Mouse (Mus musculus) gastrocnemius, adult 18-20 months (tissue): Measurements from ENCODE around the gene Bach2. TPM values are rescaled to one million over a fixed set of nuclear protein-coding genes. Genes with fewer than 3 reads are reported as not detected.

Source experiments
- DNase-seq: peaks from one replicate; pipeline ENCODE4 v3.0.0; 2021; ENCODE audit warnings: low spot score
- total RNA-seq, 2 experiments: library from RNA; stranded (reverse); gene quantifications; 2 replicates each; pipeline ENCODE4 v1.2.3; 2021

Bach2 gene
- total RNA-seq, 2 experiments from 2014 or later, result 2.6 to 3.4 TPM

DNA sequence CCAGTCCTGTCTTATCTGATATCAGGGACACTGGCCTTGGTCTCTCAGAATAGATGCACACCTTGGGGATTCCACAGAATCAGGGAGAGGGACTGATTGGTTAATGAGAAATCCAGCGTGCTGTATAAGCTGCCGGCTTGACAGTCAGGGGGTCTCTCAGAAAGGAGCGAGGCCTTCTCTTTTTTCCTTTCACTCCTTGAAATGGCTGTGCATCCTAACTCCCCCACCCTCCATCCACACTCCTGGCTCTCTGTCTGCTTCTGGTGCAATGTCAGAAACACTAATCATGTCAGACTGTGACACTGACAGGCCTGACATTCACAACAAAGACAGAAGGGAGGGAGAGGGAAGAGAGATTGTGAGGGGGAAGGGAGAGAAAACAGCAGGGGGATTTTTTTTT is 88.3 kb downstream of the Bach2 start:
- no peak for DNase-seq

GRCm38 (mm10) chr4:32327626-32328025 is 89.0 kb downstream of the Bach2 start:
- no peak for DNase-seq

GRCm38 (mm10) chr4:32328561-32328960 is 90.0 kb downstream of the Bach2 start:
- no peak for DNase-seq

GRCm38 (mm10) chr4:32330584-32331314 is 92.1 kb downstream of the Bach2 start:
- no peak for DNase-seq

DNA sequence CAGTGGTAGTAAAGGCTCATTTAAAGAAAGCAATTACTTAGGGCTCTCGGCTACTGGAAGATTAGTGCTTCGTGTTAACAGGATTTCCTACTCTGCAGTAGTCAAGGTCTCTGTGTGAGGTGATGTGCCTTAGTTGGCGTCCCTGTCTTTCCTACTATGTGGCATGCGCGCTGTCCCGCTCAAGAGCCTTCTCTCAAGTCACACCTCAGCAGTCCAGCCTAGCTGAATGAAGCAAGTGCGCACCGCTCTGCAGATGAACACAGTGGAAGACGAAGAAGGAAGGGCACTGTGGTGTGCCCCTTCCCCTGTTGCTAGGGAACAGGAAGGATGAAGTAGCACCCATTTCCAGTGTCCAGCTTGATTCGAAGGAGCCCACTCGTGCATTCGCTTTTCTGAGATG is 93.4 kb downstream of the Bach2 start:
- no peak for DNase-seq

- no peak for DNase-seq
Observed at GRCm38 (mm10) chr4:32334131-32334530, 95.5 kb downstream of the Bach2 start.

GRCm38 (mm10) chr4:32334765-32335164 is 96.2 kb downstream of the Bach2 start:
- no peak for DNase-seq

- DNase-seq, result no peak
Observed at GRCm38 (mm10) chr4:32335659-32336058, 97.1 kb downstream of the Bach2 start.

DNA sequence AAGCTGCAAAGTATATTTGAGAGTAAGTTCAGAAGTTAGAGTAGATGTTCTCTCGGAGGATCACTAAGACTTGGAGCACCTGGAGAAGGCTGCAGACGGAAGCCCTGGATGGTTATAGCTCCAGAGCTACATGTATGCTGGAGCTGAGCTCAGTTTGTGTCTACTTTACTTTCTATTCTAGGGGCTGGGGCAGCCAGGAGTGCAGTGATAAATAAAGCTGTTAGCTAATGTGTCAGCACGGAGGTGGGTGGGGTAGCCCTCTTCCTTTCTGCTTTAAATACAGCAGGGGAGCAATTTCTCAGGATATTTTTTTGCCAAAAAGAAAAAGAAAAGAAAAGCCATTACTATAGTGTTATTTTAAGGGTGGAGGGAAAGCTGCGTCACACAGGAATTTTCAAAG is 98.0 kb downstream of the Bach2 start:
- DNase-seq, result no peak

GRCm38 (mm10) chr4:32337638-32338037 is 99.0 kb downstream of the Bach2 start:
- DNase-seq, result no peak

GRCm38 (mm10) chr4:32338451-32338850 is 99.8 kb downstream of the Bach2 start:
- no peak for DNase-seq

- DNase-seq, result no peak
Observed at GRCm38 (mm10) chr4:32340844-32341243, 102.2 kb downstream of the Bach2 start.

GRCm38 (mm10) chr4:32342269-32342668 is 103.7 kb downstream of the Bach2 start:
- no peak for DNase-seq

DNA sequence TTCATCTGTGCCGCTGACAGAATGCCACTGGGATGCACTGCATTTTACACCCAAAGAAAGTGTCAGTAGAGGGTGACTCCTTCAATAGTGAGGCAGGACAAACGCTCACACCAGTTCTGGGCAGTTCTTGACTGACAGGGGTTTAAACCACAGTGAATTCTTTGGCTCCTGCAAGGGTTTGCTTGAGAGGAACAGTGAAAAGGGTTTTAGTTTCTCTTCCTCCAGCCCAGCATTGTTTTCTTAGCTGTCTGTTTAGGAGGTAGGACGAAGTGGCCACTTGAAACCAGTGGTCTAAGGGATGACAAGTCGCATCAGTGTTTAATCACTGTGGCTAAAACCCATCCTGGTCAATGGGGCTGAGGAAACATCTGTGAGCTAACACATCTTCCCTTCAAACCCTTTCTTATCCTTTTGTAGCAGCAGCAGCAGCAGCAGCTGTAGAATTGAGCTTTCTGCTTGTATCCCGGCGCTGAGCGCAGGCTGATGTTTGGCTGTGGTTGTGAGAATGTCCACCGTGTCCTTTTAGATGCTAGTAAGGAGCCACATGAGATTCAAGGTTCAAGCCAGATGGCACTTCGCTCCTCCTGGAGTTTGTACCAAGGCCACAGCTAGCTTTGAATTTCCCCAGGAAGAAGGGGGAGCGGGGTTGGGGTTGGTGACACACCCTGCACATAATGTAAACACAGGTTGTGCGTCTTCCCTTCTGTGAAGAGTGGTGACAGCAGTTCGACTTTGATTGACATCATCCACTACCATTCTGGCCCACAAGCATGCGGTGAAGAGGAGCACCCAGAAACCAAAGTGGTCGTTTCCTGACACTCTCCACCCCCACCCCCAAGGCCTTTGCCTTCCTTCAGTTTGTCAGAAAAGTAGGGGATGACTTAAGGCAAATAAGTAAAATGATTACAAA is 104.9 kb downstream of the Bach2 start:
- no peak for DNase-seq

- no peak for DNase-seq
Observed at GRCm38 (mm10) chr4:32344276-32344675, 105.7 kb downstream of the Bach2 start.

GRCm38 (mm10) chr4:32347202-32347601 is 108.6 kb downstream of the Bach2 start:
- no peak for DNase-seq

DNA sequence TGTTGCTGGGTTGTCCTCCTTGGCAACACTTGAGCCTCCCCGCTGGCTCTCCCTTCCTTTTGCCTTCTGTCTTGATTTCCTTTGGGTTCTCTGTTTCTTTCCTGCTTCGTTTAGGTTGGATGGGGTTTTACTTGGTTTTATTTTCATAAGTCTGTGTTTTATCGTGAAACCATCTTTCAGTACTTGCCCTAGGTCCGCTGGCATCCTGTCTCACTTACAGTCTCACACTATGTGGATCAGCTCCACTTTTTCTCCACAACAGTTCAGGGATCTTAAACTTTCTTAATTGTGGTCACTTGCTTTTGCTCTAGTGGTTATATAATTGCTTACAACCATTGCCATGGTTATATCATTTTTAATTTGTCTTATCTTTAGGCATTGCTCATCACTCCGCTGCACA is 109.1 kb downstream of the Bach2 start:
- no peak for DNase-seq

- DNase-seq, result no peak
Observed at GRCm38 (mm10) chr4:32349361-32349760, 110.8 kb downstream of the Bach2 start.

GRCm38 (mm10) chr4:32351236-32351635 is 112.6 kb downstream of the Bach2 start:
- no peak for DNase-seq

GRCm38 (mm10) chr4:32351661-32352246 is 113.2 kb downstream of the Bach2 start:
- no peak for DNase-seq

GRCm38 (mm10) chr4:32352442-32352841 is 113.8 kb downstream of the Bach2 start:
- DNase-seq, result no peak

DNA sequence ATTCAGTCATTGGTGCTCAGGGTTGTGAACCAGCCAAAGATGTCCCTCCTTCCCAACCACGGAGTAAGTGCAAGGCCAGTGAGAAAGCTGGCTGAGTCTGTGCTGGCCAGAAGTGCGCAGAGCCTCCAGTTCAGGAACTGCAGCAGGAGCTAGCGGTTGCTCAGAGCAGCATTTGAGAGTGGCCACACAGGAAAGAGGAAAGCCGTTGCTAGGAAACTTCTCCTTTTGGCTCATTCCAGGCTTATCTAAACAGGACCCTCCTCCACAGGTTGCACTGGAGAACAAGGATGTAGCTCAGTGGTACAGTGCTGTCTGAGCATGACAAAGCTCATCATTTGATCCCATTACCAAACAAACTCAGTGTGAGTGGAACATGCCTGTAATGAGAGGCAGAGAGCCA is 114.2 kb downstream of the Bach2 start:
- no peak for DNase-seq
